Mouse (Mus musculus) hindbrain, embryonic 12.5 days (tissue): ENCODE results near the gene Nipbl. TPM values are rescaled to one million over a fixed set of nuclear protein-coding genes. Genes with fewer than 3 reads are reported as not detected.

Experiments
- ATAC-seq: fragments of 200-750 bp; cut with Nextera tagmentation; 2 replicates; pipeline ENCODE4 v1.8.0; 2017; ENCODE audit warnings: moderate TSS enrichment; ENCODE audit not compliant: low FRiP score
- H3K27ac ChIP-seq: fragments of 300-500 bp; sonication (generic); 2 replicates; pipeline ENCODE4 v1.5.1; 2016; ENCODE audit warnings: mild to moderate bottlenecking
- H3K27me3 ChIP-seq: fragments of 300-500 bp; sonication (generic); 2 replicates; pipeline ENCODE4 v1.6.1; 2016; ENCODE audit warnings: mild to moderate bottlenecking
- H3K36me3 ChIP-seq: fragments of 300-500 bp; sonication (generic); 2 replicates; pipeline ENCODE4 v1.6.1; 2016; ENCODE audit warnings: mild to moderate bottlenecking
- H3K4me1 ChIP-seq: fragments of 300-500 bp; sonication (generic); 2 replicates; pipeline ENCODE4 v1.6.1; 2016
- H3K4me2 ChIP-seq: fragments of 300-500 bp; sonication (generic); replicated peaks from 2 replicates; pipeline ENCODE4 v1.6.1; 2016; ENCODE audit warnings: mild to moderate bottlenecking
- H3K4me3 ChIP-seq: fragments of 300-500 bp; sonication (generic); 2 replicates; pipeline ENCODE4 v1.5.1; 2016; ENCODE audit warnings: mild to moderate bottlenecking
- H3K9ac ChIP-seq: fragments of 300-500 bp; sonication (generic); 2 replicates; pipeline ENCODE4 v1.6.1; 2016; ENCODE audit warnings: mild to moderate bottlenecking, moderate library complexity
- H3K9me3 ChIP-seq: fragments of 300-500 bp; sonication (generic); replicated peaks from 2 replicates; pipeline ENCODE4 v1.6.1; 2016; ENCODE audit warnings: mild to moderate bottlenecking
- WGBS: fragments of 180-500 bp; shearing (Covaris S2); methylation state at CpG from one replicate; pipeline ENCODE4 v1.1.7; 2016; 5-methylcytosine and 5-hydroxymethylcytosine counted together
- polyA plus RNA-seq: library from polyadenylated mRNA; unstranded; fragments of >200 nt; fragmentation: Nextera tagmentation; extraction: Ambion mirVana; gene quantifications from 2 replicates; pipeline ENCODE4 v1.2.1, GENCODE M21; 2016

The Nipbl gene
- polyA plus RNA-seq, 1 experiment from 2014 or later: 23.2 TPM

DNA sequence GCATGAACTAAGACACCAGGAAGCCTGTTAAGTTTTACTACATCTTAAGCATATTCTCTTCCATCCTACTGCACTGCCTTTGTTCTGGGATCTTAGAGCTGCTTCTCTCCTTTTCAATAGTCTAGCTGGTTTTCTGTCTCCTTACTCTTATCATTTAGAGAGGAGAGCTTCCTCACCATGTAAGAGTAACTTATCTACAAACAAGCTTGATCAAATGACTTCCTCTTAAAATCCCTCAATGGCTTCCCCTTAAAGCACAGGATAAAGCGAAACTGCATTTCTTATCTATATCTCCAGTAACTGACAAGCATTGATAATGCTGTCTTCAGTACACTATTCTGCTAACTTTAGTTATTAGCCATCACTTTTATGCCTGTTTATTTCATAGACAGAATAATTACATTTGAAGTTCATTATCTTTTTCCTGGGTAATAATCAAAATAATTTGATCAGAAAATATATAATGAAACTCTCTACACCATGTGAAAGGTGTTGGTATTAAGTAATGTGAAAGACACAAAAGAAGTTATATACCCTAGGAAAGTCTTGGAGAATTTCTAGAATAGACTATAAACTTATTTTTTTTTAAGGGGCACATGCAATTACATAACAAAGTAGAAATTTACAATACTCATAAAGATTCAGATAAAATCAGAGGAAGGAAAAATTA, 33.0 kb downstream of the Nipbl start:
- Histone ChIP-seq H3K4me2 (no peak overlapping the region), H3K36me3 (no peaks in the 10 kb centered on the region), H3K9me3 (no peaks in the 10 kb centered on the region), H3K9ac (no peak overlapping the region), H3K4me3 (no peak overlapping the region), H3K4me1 (no peaks in the 10 kb centered on the region), H3K27me3 (no peaks in the 10 kb centered on the region), H3K27ac (no peak overlapping the region)
- 92% methylated on average over 1 of the region's 1 CpGs for whole genome bisulfite sequencing
- no peak for ATAC-seq

DNA sequence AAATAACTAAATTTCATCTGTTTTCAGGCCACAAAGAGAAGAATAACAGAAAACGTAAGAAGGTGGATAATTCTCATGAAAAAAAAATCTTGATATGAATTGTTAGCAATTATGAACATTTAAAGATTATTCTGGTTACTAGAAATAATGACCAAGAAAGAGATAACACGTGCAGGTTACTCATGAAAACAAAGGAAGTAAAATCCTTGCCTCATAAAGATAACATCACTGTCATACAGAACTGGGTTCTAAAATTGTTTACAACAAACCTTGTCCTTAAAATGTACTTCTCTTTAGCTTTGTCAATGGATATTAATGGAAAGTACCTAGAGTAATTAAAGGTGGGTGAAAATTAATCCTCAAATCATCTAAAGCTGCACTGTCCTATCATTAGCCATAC, 37.2 kb downstream of the Nipbl start:
- Histone ChIP-seq H3K4me3 (no peak overlapping the region), H3K4me2 (no peak overlapping the region), H3K27me3 (no peaks in the 10 kb centered on the region), H3K9ac (no peak overlapping the region), H3K36me3 (no peaks in the 10 kb centered on the region), H3K27ac (no peak overlapping the region), H3K4me1 (no peaks in the 10 kb centered on the region), H3K9me3 (no peaks in the 10 kb centered on the region)
- no peak for ATAC-seq
- 93% methylated on average over 2 of the region's 2 CpGs for WGBS

DNA sequence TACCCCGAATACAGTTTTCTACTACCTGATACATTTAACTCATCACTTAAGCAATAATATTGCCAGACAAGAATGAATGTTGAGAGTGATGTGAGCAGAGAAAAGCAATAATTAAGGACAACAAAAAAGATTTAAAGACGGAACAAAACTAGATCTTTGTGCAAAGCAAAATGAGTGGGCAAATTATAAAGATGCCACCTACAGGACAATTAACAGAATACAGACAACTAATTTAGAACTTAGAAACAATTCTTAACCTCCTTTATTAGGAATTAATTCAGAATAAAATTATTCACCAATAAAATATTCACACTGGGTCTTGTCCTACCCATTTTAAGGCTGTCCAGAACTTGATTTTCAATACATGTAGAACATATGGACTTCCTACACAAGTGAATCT, 38.0 kb downstream of the Nipbl start:
- H3K36me3 ChIP-seq: no peaks in the 10 kb centered on the region
- H3K4me3 ChIP-seq: no peak overlapping the region
- H3K27me3 ChIP-seq: no peaks in the 10 kb centered on the region
- H3K9me3 ChIP-seq: no peaks in the 10 kb centered on the region
- H3K4me2 ChIP-seq: no peak overlapping the region
- WGBS: 89% methylated on average over 2 of the region's 2 CpGs
- H3K27ac ChIP-seq: no peak overlapping the region
- no peaks in the 10 kb centered on the region for H3K4me1 ChIP-seq
- H3K9ac ChIP-seq: no peak overlapping the region
- no peak for ATAC-seq

DNA sequence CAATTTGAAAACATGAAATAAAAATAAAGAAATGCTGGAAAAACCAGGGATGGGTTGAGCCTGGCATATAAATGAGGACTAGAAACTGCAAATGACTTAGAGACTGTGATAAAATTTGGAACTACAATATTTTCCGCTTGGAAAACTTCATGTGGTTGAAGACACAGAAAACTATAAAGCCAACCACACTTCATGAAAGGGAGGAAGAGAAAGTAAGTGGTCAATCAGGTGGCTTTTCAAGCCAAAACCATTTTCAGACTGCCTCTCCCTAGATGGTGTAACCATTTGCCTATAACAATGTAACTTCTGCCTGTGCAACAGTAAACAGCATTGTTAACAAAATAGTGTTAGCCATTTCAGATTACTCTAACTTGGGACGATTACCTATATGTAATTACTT, 41.7 kb downstream of the Nipbl start:
- Histone ChIP-seq H3K27ac (no peak overlapping the region), H3K9me3 (no peaks in the 10 kb centered on the region), H3K4me1 (no peaks in the 10 kb centered on the region), H3K9ac (no peak overlapping the region), H3K36me3 (no peaks in the 10 kb centered on the region), H3K4me2 (no peak overlapping the region), H3K27me3 (no peaks in the 10 kb centered on the region), H3K4me3 (no peak overlapping the region)
- 92% methylated on average over 2 of the region's 2 CpGs for WGBS
- no peak for ATAC-seq

- H3K4me2 ChIP-seq: no peak overlapping the region
- H3K27me3 ChIP-seq: no peaks in the 10 kb centered on the region
- H3K4me1 ChIP-seq: no peaks in the 10 kb centered on the region
- no peak overlapping the region for H3K4me3 ChIP-seq
- H3K9me3 ChIP-seq: no peaks in the 10 kb centered on the region
- H3K27ac ChIP-seq: no peak overlapping the region
- no peak for ATAC-seq
- no peak overlapping the region for H3K9ac ChIP-seq
- 95% methylated on average over 2 of the region's 2 CpGs for WGBS
- H3K36me3 ChIP-seq: no peaks in the 10 kb centered on the region
These were observed 42.7 kb downstream of the Nipbl start for GRCm38 (mm10) chr15:8401536-8401935.

GRCm38 (mm10) chr15:8391764-8392163, 52.5 kb downstream of the Nipbl start:
- over 99% methylated on average over 3 of the region's 3 CpGs for WGBS
- no peaks in the 10 kb centered on the region for H3K4me1 ChIP-seq
- H3K27ac ChIP-seq: no peak overlapping the region
- no peak for ATAC-seq
- no peak overlapping the region for H3K4me2 ChIP-seq
- no peak overlapping the region for H3K4me3 ChIP-seq
- H3K27me3 ChIP-seq: no peaks in the 10 kb centered on the region
- H3K9me3 ChIP-seq: no peaks in the 10 kb centered on the region
- no peaks in the 10 kb centered on the region for H3K36me3 ChIP-seq
- H3K9ac ChIP-seq: no peak overlapping the region

DNA sequence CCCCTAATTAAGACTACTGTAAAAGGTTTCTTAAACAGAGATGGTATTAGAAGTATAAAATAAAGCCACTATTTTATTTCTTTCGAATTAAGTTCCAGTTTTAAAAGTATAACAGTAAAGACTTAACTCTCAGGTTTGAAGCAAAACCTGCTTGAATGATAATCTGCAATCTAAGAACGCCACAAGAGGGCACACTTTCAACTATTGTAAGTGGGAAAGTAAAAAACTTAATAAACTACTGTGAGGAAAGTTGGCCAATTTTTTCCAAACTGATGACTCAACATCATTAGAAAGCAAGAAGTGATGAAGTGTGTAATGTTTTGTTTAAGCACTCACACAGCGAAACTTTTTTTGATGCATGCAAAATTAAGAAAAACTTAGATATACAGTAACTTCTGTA, 62.0 kb downstream of the Nipbl start:
- ATAC-seq: no peak
- Histone ChIP-seq H3K4me3 (no peak overlapping the region), H3K4me1 (no peaks in the 10 kb centered on the region), H3K27me3 (no peaks in the 10 kb centered on the region), H3K27ac (no peak overlapping the region), H3K4me2 (no peak overlapping the region), H3K36me3 (no peaks in the 10 kb centered on the region), H3K9me3 (no peaks in the 10 kb centered on the region), H3K9ac (no peak overlapping the region)
- 70% methylated on average over 3 of the region's 3 CpGs for WGBS

GRCm38 (mm10) chr15:8375657-8376056, 68.6 kb downstream of the Nipbl start:
- Histone ChIP-seq H3K9ac (no peak overlapping the region), H3K4me3 (no peak overlapping the region), H3K27me3 (no peaks in the 10 kb centered on the region), H3K4me1 (no peaks in the 10 kb centered on the region), H3K9me3 (no peaks in the 10 kb centered on the region), H3K27ac (no peak overlapping the region), H3K36me3 (peaks cover 9% of the 10 kb centered on the region), H3K4me2 (no peak overlapping the region)
- no peak for ATAC-seq
- WGBS: 95% methylated on average over 1 of the region's 1 CpGs

DNA sequence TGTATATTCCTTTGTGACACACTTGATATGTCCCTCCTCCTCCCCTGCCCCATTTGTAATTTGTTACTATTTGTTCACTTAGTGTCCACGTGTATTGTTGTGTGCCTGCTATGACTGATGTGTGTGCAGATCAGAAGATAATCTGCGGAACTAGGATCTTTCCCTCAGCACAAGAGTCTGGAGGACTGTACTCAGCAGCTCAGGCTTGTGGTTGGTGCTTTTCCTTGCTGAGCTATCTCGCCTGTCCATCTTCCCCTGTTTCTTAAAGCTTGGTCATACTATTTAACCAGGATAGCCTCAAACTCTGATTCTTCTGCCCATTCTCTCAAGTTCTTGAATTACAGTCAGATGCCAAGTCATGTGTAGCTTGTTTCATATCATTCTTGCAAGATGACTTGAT, 69.5 kb downstream of the Nipbl start:
- no peak overlapping the region for H3K9ac ChIP-seq
- 82% methylated on average over 3 of the region's 3 CpGs for WGBS
- no peaks in the 10 kb centered on the region for H3K27me3 ChIP-seq
- H3K4me1 ChIP-seq: no peaks in the 10 kb centered on the region
- peaks cover 11% of the 10 kb centered on the region for H3K36me3 ChIP-seq
- H3K4me2 ChIP-seq: no peak overlapping the region
- H3K4me3 ChIP-seq: no peak overlapping the region
- no peak for ATAC-seq
- H3K27ac ChIP-seq: no peak overlapping the region
- no peaks in the 10 kb centered on the region for H3K9me3 ChIP-seq

DNA sequence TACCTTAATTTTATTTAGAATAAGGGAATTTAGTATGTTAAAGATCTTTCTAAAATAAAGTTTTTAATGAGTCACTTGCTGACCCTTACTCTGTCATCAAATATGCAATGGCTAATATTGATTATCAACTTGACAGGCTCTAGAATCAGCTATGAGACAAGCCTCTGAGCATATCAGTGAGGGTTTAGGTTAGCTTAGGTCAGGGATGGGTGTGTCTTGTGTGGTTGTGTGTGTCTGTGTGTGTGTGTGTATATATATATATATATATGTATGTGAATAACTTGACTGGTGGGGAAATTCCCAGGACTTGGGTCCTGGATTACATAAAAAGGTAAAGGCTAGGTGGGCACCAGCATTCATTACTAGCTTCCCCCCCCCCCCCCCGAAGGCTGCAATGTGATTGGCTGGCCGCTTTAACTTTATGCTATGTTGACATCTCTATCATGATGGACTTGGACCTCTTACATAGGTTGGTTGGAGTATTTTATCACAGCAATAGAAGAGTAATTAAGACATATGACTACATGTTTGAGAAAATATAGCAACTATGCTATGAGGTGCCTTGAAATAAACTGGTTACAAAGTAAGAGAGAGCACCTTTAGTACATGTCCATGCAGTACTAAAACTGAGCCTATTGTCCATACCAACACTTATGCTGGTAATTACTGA, 97.0 kb downstream of the Nipbl start:
- Histone ChIP-seq H3K4me3 (no peak overlapping the region), H3K27me3 (no peaks in the 10 kb centered on the region), H3K9ac (no peak overlapping the region), H3K4me2 (no peak overlapping the region), H3K4me1 (no peaks in the 10 kb centered on the region), H3K36me3 (peaks cover 24% of the 10 kb centered on the region), H3K9me3 (no peaks in the 10 kb centered on the region), H3K27ac (no peak overlapping the region)
- no peak for ATAC-seq
- WGBS: 92% methylated on average over 2 of the region's 2 CpGs

GRCm38 (mm10) chr15:8340596-8340995, 103.7 kb downstream of the Nipbl start:
- 92% methylated on average over 4 of the region's 4 CpGs for WGBS
- ATAC-seq: no peak
- H3K36me3 ChIP-seq: peaks cover 19% of the 10 kb centered on the region

DNA sequence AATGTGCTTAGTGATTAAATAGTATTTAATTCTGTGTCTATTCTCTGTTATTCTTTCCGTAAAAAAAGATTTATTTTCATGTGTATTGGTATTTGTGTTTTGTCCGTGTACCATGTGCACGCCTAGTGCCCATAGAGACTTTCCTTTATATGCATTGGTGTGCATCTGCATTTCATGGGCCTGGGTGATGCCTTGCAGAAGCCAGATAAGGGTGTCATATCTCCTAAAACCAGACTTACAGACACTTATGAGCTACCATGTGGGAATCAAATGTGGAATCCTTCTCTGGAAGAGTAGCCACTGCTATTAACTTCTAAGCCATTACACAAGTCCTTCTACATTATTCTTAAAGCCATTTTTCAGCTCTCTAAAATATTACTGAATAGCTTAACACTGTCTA, 112.7 kb downstream of the Nipbl start:
- H3K27me3 ChIP-seq: no peaks in the 10 kb centered on the region
- WGBS: 96% methylated on average over 3 of the region's 3 CpGs
- ATAC-seq: no peak
- H3K27ac ChIP-seq: no peak overlapping the region
- H3K9ac ChIP-seq: no peak overlapping the region
- H3K9me3 ChIP-seq: no peaks in the 10 kb centered on the region
- no peaks in the 10 kb centered on the region for H3K4me1 ChIP-seq
- peaks cover 28% of the 10 kb centered on the region for H3K36me3 ChIP-seq
- H3K4me2 ChIP-seq: no peak overlapping the region
- H3K4me3 ChIP-seq: no peak overlapping the region

More at GRCm38 (mm10) chr15:8340596-8340995, 103.7 kb downstream of the Nipbl start:
- Histone ChIP-seq H3K4me2 (no peak overlapping the region), H3K27ac (no peak overlapping the region), H3K4me1 (no peaks in the 10 kb centered on the region), H3K27me3 (no peaks in the 10 kb centered on the region), H3K9me3 (no peaks in the 10 kb centered on the region), H3K9ac (no peak overlapping the region), H3K4me3 (no peak overlapping the region)

DNA sequence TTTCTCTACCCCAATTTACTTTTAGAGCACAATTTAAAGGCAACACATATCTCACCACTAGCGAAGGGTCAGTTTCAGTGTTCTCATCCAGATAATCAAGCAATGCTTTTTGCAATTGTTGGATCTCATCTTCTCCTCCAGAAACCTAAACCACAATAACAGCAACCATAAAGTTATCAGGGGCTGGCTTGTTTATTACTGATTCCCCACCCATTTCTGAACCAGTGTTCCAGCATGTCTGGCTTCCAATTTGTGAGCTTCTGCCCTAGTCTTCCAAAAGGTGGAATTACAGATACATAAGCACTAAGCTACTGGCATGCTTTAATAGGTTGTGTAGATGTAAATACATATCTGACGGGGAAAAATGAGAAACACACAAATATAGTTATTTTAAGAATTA, 118.6 kb downstream of the Nipbl start:
- ATAC-seq: no peak
- H3K4me1 ChIP-seq: no peaks in the 10 kb centered on the region
- no peak overlapping the region for H3K4me2 ChIP-seq
- H3K9ac ChIP-seq: no peak overlapping the region
- H3K9me3 ChIP-seq: no peaks in the 10 kb centered on the region
- WGBS: over 99% methylated on average over 2 of the region's 2 CpGs
- no peaks in the 10 kb centered on the region for H3K27me3 ChIP-seq
- H3K4me3 ChIP-seq: no peak overlapping the region
- H3K36me3 ChIP-seq: peaks cover 53% of the 10 kb centered on the region
- H3K27ac ChIP-seq: no peak overlapping the region
